Mouse (Mus musculus): ENCODE data around the gene Hrnr.

DNA sequence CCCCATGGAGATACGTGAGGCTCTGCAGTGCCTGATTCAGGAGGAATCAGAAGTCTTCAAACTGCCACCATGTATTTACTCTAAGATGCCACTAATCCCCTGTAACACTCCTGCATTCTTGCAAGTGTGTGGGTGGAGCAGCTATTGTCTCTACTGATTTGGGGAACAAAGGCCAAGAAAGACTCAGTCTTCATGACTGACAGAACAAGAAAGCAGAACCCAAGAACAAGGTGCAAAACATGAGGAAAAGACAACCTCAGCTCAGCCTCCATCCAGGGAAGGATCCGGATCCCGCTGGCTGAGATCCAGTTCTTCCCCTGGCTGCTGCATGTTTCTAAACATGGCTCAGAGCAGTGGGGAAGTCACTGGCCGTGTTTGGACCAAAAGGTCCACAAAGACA lies 58.6 kb downstream of the Hrnr start:
- TF ChIP-seq POLR2A (IDR thresholded peaks at IDR 0.05; ENCODE audit: low read depth, low read length) (no peak), CTCF (conservative IDR thresholded peaks at IDR 0.05; ENCODE audit: insufficient read depth, insufficient read length, low read depth, low read length) (no peak)
